Mouse (Mus musculus): ENCODE results near the gene Olfr724.
"Not testable (repeated sequence)": the region's sequence is repeated elsewhere in the genome, so short reads cannot be mapped to it uniquely, and the experiment has no call there.

Gene Olfr724

GRCm38 (mm10) chr14:49963174-49963573, at the start of gene Olfr724:
Olfr724 (minus strand) TSS chr14:49963274.
- not testable (repeated sequence) for DNase-seq

- no peak for DNase-seq
These were observed 7.2 kb downstream of the Olfr724 start for GRCm38 (mm10) chr14:49955890-49956289.

- DNase-seq = not testable (repeated sequence)
These were observed 31.4 kb downstream of the Olfr724 start, which contains the start of gene Olfr723 for GRCm38 (mm10) chr14:49931687-49932086. Olfr723 (minus strand) TSS chr14:49931787.
